Mouse (Mus musculus): ENCODE measurements around the gene Cgnl1. TPM values are rescaled to one million over a fixed set of nuclear protein-coding genes. Genes with fewer than 3 reads are reported as not detected.
A peak's percentile ranks its signal among the peaks of the same experiment; 100 is the strongest.

Gene Cgnl1
- polyA plus RNA-seq, 1 experiment from 2014 or later = 33.8 TPM

DNA sequence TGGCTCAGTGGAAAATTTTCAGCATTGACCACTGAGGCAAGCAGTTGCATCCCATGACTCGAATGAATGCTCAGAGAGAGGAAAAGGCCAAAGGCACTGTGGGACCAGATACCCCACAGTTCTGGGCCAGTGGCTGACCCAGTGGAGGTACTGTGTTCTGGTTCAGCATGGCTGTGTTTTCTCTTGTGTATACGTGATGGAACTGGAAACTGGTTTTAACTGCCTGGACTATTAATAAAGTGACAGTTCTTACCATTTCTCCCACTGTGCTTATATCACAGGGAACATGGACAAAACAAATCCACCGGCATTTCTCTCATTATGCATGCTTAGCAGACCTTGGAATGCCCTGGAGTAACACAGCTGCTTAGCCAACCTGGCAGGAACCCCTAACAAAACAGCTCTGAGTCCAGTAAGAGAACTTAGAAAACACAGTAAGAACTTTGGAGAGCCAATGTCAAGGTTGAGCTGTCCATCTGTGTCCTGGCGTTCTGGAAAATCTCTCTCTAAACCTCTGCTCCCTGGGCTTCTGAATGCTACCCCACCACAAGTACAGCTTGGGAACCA lies 131.0 kb downstream of the Cgnl1 start:
- H3K9me3 ChIP-seq (replicated peaks; ENCODE audit: low read length) = no peaks in the 10 kb centered on the region
- no peak for TF ChIP-seq CTCF (IDR thresholded peaks at IDR 0.05; ENCODE audit: low read depth)
- H3K4me1 ChIP-seq (replicated peaks; ENCODE audit: insufficient read depth, low read length) = no peaks in the 10 kb centered on the region
- no peak for DNase-seq (ENCODE audit: low spot score)
- no peaks in the 10 kb centered on the region for H3K27me3 ChIP-seq (ENCODE audit: insufficient read depth, low read length)
- H3K9ac ChIP-seq (ENCODE audit: low read depth, low read length) = no peak overlapping the region
- ATAC-seq (replicated peaks; ENCODE audit: low FRiP score, low read depth) = no peak
- no peak overlapping the region for H3K4me2 ChIP-seq (ENCODE audit: low read length)
- peak overlapping the region; percentile 76 for H3K27ac ChIP-seq
- no peaks in the 10 kb centered on the region; the same call in 1 of the 2 replicates for H3K36me3 ChIP-seq (ENCODE audit: insufficient read depth, low read length)
- 56% methylated on average over 4 of the region's 4 CpGs for WGBS
- no peak overlapping the region for H3K4me3 ChIP-seq (replicated peaks; ENCODE audit: low read depth, low read length)

DNA sequence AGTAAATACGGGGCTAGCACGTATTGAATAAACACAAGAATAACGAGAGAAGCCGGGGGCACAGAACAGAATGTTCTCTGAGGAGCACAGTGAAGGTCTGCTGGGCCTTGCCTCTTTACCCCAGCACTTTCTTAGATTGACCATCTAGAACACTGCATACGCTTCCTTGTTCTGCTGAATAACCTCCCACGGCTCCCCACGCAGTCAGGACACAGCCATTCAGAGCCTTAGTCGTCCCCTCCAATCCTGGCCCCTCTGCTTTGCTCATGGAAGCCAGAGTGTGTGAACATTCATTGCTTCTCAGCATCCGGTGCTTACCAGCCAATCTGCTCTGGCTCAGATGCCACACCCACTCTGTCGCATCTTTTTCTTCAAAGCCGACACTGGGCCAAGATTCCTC lies 133.2 kb downstream of the Cgnl1 start:
- Histone ChIP-seq H3K27ac (peak overlapping the region; percentile 62; the same call in 1 of the 2 replicates), H3K27me3 (ENCODE audit: insufficient read depth, low read length) (no peaks in the 10 kb centered on the region), H3K9ac (ENCODE audit: low read depth, low read length) (no peak overlapping the region), H3K4me2 (ENCODE audit: low read length) (no peak overlapping the region), H3K9me3 (replicated peaks; ENCODE audit: low read length) (no peaks in the 10 kb centered on the region), H3K4me3 (replicated peaks; ENCODE audit: low read depth, low read length) (no peak overlapping the region), H3K4me1 (replicated peaks; ENCODE audit: insufficient read depth, low read length) (no peaks in the 10 kb centered on the region), H3K36me3 (ENCODE audit: insufficient read depth, low read length) (no peaks in the 10 kb centered on the region; the same call in 1 of the 2 replicates)
- no peak for TF ChIP-seq CTCF (IDR thresholded peaks at IDR 0.05; ENCODE audit: low read depth)
- DNase-seq (ENCODE audit: low spot score) (no peak), ATAC-seq (replicated peaks; ENCODE audit: low FRiP score, low read depth) (no peak)
- 62% methylated on average over 11 of the region's 11 CpGs for WGBS

DNA sequence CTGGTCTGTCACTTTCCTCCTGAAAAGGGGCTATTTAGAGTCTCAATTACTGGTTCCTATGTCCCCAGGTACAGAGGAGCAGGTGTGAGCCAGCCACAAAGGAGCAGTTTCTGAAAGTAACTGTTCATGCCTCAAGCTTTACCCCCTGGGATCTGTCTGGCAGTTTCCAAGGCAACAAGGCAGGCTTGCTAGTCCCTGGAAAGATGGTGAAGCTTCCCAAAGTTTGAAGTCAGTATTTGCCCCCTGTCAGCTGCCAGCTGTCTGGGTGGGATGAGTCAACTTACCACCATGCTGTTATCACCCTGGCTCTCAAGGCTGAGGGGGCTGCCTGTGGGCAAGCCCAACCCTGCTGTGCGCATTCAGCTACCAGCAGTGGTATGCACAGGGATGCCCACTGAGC lies 134.5 kb downstream of the Cgnl1 start:
- no peak for TF ChIP-seq CTCF (IDR thresholded peaks at IDR 0.05; ENCODE audit: low read depth)
- no peak for ATAC-seq (replicated peaks; ENCODE audit: low FRiP score, low read depth)
- WGBS = 94% methylated on average over 1 of the region's 1 CpGs
- no peak for DNase-seq (ENCODE audit: low spot score)
- H3K9me3 ChIP-seq (replicated peaks; ENCODE audit: low read length) = no peaks in the 10 kb centered on the region
- H3K4me2 ChIP-seq (ENCODE audit: low read length) = no peak overlapping the region
- H3K9ac ChIP-seq (ENCODE audit: low read depth, low read length) = no peak overlapping the region
- H3K4me1 ChIP-seq (replicated peaks; ENCODE audit: insufficient read depth, low read length) = no peaks in the 10 kb centered on the region
- H3K27ac ChIP-seq = 0 out of 2 replicates have a peak overlapping the region, but pooled peaks have one; percentile 71
- no peak overlapping the region for H3K4me3 ChIP-seq (replicated peaks; ENCODE audit: low read depth, low read length)
- H3K36me3 ChIP-seq (ENCODE audit: insufficient read depth, low read length) = peaks cover 6% of the 10 kb centered on the region; the same call in 1 of the 2 replicates
- H3K27me3 ChIP-seq (ENCODE audit: insufficient read depth, low read length) = no peaks in the 10 kb centered on the region

DNA sequence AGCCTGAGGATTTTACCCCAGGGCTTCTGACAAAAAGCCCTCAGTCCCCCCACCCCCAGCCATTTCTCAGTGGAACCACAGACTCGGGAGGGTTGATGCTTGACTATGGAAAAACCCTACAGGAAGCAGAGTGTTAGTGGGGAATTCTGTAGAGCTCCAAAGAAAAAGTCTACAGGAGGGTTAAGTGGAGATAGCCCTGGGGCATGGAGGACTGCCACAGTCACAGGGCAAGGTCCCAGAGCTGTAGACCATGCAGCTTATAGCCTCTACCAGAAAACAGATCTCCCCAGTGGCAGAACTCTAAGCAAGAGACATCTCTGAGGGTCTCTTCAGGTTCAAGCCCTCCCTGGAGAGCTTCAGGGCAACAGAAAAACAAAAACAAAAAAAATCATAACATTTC lies 135.8 kb downstream of the Cgnl1 start:
- no peaks in the 10 kb centered on the region for H3K9me3 ChIP-seq (replicated peaks; ENCODE audit: low read length)
- WGBS = 56% methylated on average over 1 of the region's 1 CpGs
- no peak overlapping the region for H3K9ac ChIP-seq (ENCODE audit: low read depth, low read length)
- H3K4me1 ChIP-seq (replicated peaks; ENCODE audit: insufficient read depth, low read length) = no peaks in the 10 kb centered on the region
- no peak for DNase-seq (ENCODE audit: low spot score)
- H3K4me2 ChIP-seq (ENCODE audit: low read length) = no peak overlapping the region
- peaks cover 16% of the 10 kb centered on the region; the same call in 1 of the 2 replicates for H3K36me3 ChIP-seq (ENCODE audit: insufficient read depth, low read length)
- H3K4me3 ChIP-seq (replicated peaks; ENCODE audit: low read depth, low read length) = no peak overlapping the region
- H3K27me3 ChIP-seq (ENCODE audit: insufficient read depth, low read length) = no peaks in the 10 kb centered on the region
- no peak for TF ChIP-seq CTCF (IDR thresholded peaks at IDR 0.05; ENCODE audit: low read depth)
- H3K27ac ChIP-seq = peak overlapping the region; percentile 71
- ATAC-seq (replicated peaks; ENCODE audit: low FRiP score, low read depth) = no peak

DNA sequence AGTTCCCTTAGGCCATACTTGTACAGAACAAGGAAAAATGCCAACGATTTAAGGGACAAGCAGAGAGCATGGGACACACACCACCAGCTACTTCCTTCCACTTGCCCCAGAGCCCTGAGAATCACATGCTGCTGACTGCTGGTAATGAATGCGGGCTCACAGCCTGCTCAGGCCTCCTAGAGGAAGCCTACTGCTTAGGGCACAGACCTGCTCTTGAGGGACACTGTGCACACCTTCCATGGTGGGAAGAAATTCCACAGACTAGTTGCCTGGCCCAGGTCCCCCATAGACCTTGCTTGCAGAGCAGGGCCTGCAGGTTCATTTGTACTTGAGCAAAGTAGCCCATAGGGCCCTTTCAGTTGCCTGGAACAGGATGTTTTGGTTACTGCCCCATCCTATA lies 136.5 kb downstream of the Cgnl1 start:
- Histone ChIP-seq H3K4me2 (ENCODE audit: low read length) (no peak overlapping the region), H3K36me3 (ENCODE audit: insufficient read depth, low read length) (peaks cover 22% of the 10 kb centered on the region; the same call in 1 of the 2 replicates), H3K4me1 (replicated peaks; ENCODE audit: insufficient read depth, low read length) (no peaks in the 10 kb centered on the region), H3K9ac (ENCODE audit: low read depth, low read length) (no peak overlapping the region), H3K27me3 (ENCODE audit: insufficient read depth, low read length) (no peaks in the 10 kb centered on the region), H3K4me3 (replicated peaks; ENCODE audit: low read depth, low read length) (no peak overlapping the region), H3K9me3 (replicated peaks; ENCODE audit: low read length) (no peaks in the 10 kb centered on the region), H3K27ac (peak overlapping the region; percentile 71)
- peak; percentile 7; the same call in 1 of the 2 replicates for TF ChIP-seq CTCF (IDR thresholded peaks at IDR 0.05; ENCODE audit: low read depth)
- DNase-seq (ENCODE audit: low spot score) (no peak), ATAC-seq (replicated peaks; ENCODE audit: low FRiP score, low read depth) (peak; percentile 50; the same call in 1 of the 2 replicates)
- WGBS = 85% methylated on average over 2 of the region's 2 CpGs

DNA sequence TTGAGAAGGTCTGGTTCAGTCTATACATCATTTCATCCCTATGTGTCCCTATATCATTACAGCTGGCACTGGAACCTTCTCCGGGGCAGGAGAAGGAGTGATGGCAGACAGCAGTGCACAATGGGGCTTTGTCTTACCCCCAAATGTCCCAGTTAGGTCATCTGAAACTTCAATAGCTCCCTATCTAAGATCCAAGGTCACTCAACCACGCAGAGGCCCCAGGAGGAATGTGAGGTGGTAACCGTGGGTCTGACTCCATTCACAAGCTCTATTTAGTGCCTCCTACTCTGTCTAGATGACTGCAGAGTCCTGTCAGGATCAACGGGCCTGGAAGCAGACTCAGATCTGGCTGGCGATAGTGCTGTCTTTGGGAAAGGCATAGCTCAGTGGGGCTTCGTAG lies 142.5 kb downstream of the Cgnl1 start:
- H3K36me3 ChIP-seq (ENCODE audit: insufficient read depth, low read length) = peaks cover 39% of the 10 kb centered on the region; the same call in 1 of the 2 replicates
- whole genome bisulfite sequencing = 48% methylated on average over 6 of the region's 6 CpGs
- H3K27ac ChIP-seq = no peak overlapping the region
- H3K4me2 ChIP-seq (ENCODE audit: low read length) = no peak overlapping the region
- ATAC-seq (replicated peaks; ENCODE audit: low FRiP score, low read depth) = no peak
- no peaks in the 10 kb centered on the region for H3K9me3 ChIP-seq (replicated peaks; ENCODE audit: low read length)
- H3K9ac ChIP-seq (ENCODE audit: low read depth, low read length) = no peak overlapping the region
- no peak overlapping the region for H3K4me3 ChIP-seq (replicated peaks; ENCODE audit: low read depth, low read length)
- no peak for TF ChIP-seq CTCF (IDR thresholded peaks at IDR 0.05; ENCODE audit: low read depth)
- no peaks in the 10 kb centered on the region for H3K27me3 ChIP-seq (ENCODE audit: insufficient read depth, low read length)
- H3K4me1 ChIP-seq (replicated peaks; ENCODE audit: insufficient read depth, low read length) = peaks cover 18% of the 10 kb centered on the region; the same call in 1 of the 2 replicates
- DNase-seq (ENCODE audit: low spot score) = no peak

All from kidney, postnatal 0 days (tissue).